Mouse (Mus musculus): ENCODE measurements around the gene Celf5.
"Not testable (repeated sequence)": the region's sequence is repeated elsewhere in the genome, so short reads cannot be mapped to it uniquely, and the experiment has no call there.

The Celf5 gene

GRCm38 (mm10) chr10:81454106-81454505, 28.4 kb downstream of the Celf5 start:
- DNase-seq (ENCODE audit: low read depth, low spot score) = no peak

GRCm38 (mm10) chr10:81452947-81453288, 29.6 kb downstream of the Celf5 start:
- no peak for DNase-seq (ENCODE audit: low read depth, low spot score)

- no peak for DNase-seq (ENCODE audit: low read depth, low spot score)
Observed at GRCm38 (mm10) chr10:81452237-81452946, 30.1 kb downstream of the Celf5 start.

GRCm38 (mm10) chr10:81451365-81451745, 31.2 kb downstream of the Celf5 start:
- no peak for DNase-seq (ENCODE audit: low read depth, low spot score)

GRCm38 (mm10) chr10:81450641-81451364, 31.7 kb downstream of the Celf5 start:
- DNase-seq (ENCODE audit: low read depth, low spot score) = no peak

GRCm38 (mm10) chr10:81450140-81450539, 32.4 kb downstream of the Celf5 start:
- no peak for DNase-seq (ENCODE audit: low read depth, low spot score)

GRCm38 (mm10) chr10:81445516-81445915, 37.0 kb downstream of the Celf5 start:
- DNase-seq (ENCODE audit: low read depth, low spot score) = not testable (repeated sequence)

- no peak for DNase-seq (ENCODE audit: low read depth, low spot score)
Observed at GRCm38 (mm10) chr10:81441019-81441418, 41.5 kb downstream of the Celf5 start.

- DNase-seq (ENCODE audit: low read depth, low spot score) = no peak
Observed at GRCm38 (mm10) chr10:81435436-81435835, 47.1 kb downstream of the Celf5 start.

GRCm38 (mm10) chr10:81434361-81435263, 47.9 kb downstream of the Celf5 start:
- no peak for DNase-seq (ENCODE audit: low read depth, low spot score)

- DNase-seq (ENCODE audit: low read depth, low spot score) = no peak
Observed at GRCm38 (mm10) chr10:81433541-81434289, 48.8 kb downstream of the Celf5 start.

GRCm38 (mm10) chr10:81432868-81433262, 49.6 kb downstream of the Celf5 start:
- no peak for DNase-seq (ENCODE audit: low read depth, low spot score)

- no peak for DNase-seq (ENCODE audit: low read depth, low spot score)
Observed at GRCm38 (mm10) chr10:81432169-81432867, 50.2 kb downstream of the Celf5 start.

- no peak for DNase-seq (ENCODE audit: low read depth, low spot score)
Observed at GRCm38 (mm10) chr10:81431526-81432168, 50.9 kb downstream of the Celf5 start.

- no peak for DNase-seq (ENCODE audit: low read depth, low spot score)
Observed at GRCm38 (mm10) chr10:81430831-81431525, 51.5 kb downstream of the Celf5 start.

GRCm38 (mm10) chr10:81430141-81430830, 52.2 kb downstream of the Celf5 start:
- no peak for DNase-seq (ENCODE audit: low read depth, low spot score)

- DNase-seq (ENCODE audit: low read depth, low spot score) = no peak
Observed at GRCm38 (mm10) chr10:81429605-81430061, 52.9 kb downstream of the Celf5 start.

GRCm38 (mm10) chr10:81429092-81429491, 53.4 kb downstream of the Celf5 start:
- DNase-seq (ENCODE audit: low read depth, low spot score) = no peak

- DNase-seq (ENCODE audit: low read depth, low spot score) = no peak
Observed at GRCm38 (mm10) chr10:81428507-81428870, 54.0 kb downstream of the Celf5 start.
